In the genomic region with DNA sequence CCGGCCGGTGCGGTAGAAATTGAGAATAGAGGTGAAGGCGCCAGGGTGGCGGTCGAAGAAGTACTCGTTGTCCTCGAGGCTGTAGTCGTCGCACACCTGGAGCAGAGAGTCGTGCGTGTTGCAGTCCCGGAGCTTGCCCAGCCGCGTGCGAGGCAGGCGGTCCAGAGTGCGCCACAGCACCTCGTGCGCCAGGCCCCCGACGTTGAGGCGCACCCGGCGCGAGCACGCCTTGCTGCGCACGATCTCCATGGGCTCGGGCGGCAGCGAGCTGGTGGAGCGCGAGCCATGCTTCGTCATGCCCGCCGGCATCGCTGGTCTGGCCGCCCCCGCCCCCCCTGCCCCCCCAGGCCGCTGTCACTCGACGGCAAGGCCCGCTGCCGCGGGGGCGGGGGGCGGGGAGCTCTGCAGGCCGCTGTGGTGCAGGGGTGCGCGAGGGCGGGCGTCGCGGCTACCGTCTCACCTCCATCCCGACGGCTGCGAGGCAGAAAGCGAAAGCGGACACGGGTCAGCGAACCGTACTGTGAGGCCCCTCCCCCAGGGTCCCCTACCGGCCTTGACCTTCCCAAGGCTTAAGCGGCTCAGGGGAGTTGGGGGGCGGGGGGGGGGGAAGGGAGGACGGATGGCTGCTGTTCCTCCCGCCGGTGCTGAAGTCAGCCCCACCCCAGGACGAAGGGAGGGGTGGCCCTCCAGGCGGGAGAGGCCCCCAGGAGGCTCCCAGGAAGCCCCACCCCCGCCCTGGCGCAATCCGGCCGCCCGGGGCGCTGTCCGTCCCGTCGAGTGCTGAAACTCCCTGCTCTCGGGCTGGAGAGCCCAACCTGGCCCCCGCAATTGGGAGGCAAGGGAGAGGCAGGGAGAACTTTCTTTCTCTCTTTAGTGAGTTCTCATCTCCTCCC, we compare ENCODE assay signal across 8 mouse cellular contexts. TPM values are rescaled to one million over a fixed set of nuclear protein-coding genes. Genes with fewer than 3 reads are reported as not detected.
DNase-seq lines count a peak whose midpoint lies in the region; ATAC-seq lines count a peak whose summit lies in the region.

No protein-coding gene starts in this region.

- no peak overlapping the region for H3K27ac ChIP-seq in liver, embryonic 16.5 days (ENCODE audit: low read length)
- H3K27ac ChIP-seq in neural tube, embryonic 13.5 days (replicated peaks), result no peak overlapping the region

- no peaks in the 10 kb centered on the region for H3K36me3 ChIP-seq in liver, embryonic 16.5 days (ENCODE audit: control insufficient read depth, insufficient read depth)
- no peaks in the 10 kb centered on the region for H3K36me3 ChIP-seq in neural tube, embryonic 13.5 days

- H3K9me3 ChIP-seq in liver, embryonic 16.5 days (replicated peaks; ENCODE audit: control insufficient read depth, low read length), result no peaks in the 10 kb centered on the region
- H3K9me3 ChIP-seq in neural tube, embryonic 13.5 days, result no peaks in the 10 kb centered on the region

- WGBS in liver, embryonic 16.5 days (ENCODE audit: insufficient replicate concordance), result 13% methylated on average over 78 of the region's 83 CpGs
- WGBS in neural tube, embryonic 13.5 days, result 12% methylated on average over 68 of the region's 83 CpGs

- peak overlapping the region; percentile 59 for H3K4me3 ChIP-seq in liver, embryonic 16.5 days (ENCODE audit: low read depth, low read length)
- peak overlapping the region; percentile 61 for H3K4me3 ChIP-seq in neural tube, embryonic 13.5 days

- peak; percentile 21 for DNase-seq in cerebellum, adult 11-12 months
- no peak for DNase-seq in cerebellum, adult 11 months
- DNase-seq in c-Kit-positive CD71-positive TER-119-negative erythroid progenitor cells, embryonic 14.5 days (ENCODE audit: low read depth), result peak; percentile 41
- peak; percentile 83 for DNase-seq in gastrocnemius, postnatal 25 days
- DNase-seq in induced T-regulatory cell, adult 2 months (ENCODE audit: low read depth), result peak; percentile 65
- DNase-seq in thymus, adult 18-20 months, result peak; percentile 13 to 22

- H3K27me3 ChIP-seq in liver, embryonic 16.5 days (ENCODE audit: control insufficient read depth, insufficient read depth, low read depth, low read length), result peaks cover 59% of the 10 kb centered on the region
- peaks cover 50% of the 10 kb centered on the region for H3K27me3 ChIP-seq in neural tube, embryonic 13.5 days

- H3K9ac ChIP-seq in liver, embryonic 16.5 days (ENCODE audit: low read depth, low read length), result no peak overlapping the region
- H3K9ac ChIP-seq in neural tube, embryonic 13.5 days, result peak overlapping the region; percentile 75; the same call in 1 of the 2 replicates

- H3K4me1 ChIP-seq in liver, embryonic 16.5 days (ENCODE audit: control insufficient read depth, low read depth, low read length), result peaks cover 3% of the 10 kb centered on the region
- H3K4me1 ChIP-seq in neural tube, embryonic 13.5 days (replicated peaks), result peaks cover 42% of the 10 kb centered on the region

- H3K4me2 ChIP-seq in liver, embryonic 16.5 days (ENCODE audit: low read depth, low read length), result peak overlapping the region; percentile 61
- H3K4me2 ChIP-seq in neural tube, embryonic 13.5 days, result peak overlapping the region; percentile 67

- peak; percentile 68 for ATAC-seq in liver, embryonic 16.5 days (ENCODE audit: low read depth)
- ATAC-seq in neural tube, embryonic 13.5 days (ENCODE audit: low read depth), result no peak

RNA-seq across cellular contexts. Expression of gene Kcnb1, which starts 1.4 kb away (rescaled TPM):
- 10 to 100 TPM; 22.1 to 27.4 TPM for total RNA-seq in gastrocnemius, postnatal 25 days (2021)
- polyA plus RNA-seq in liver, embryonic 16.5 days (2015; fragmentation: Nextera tagmentation; extraction: Ambion mirVana), result 0.14 and 0.16 TPM in 2 replicates
- polyA plus RNA-seq in neural tube, embryonic 13.5 days (2015; fragmentation: Nextera tagmentation; extraction: Ambion mirVana), result 2.2 and 3.1 TPM in 2 replicates

RNA-seq across cellular contexts. Expression of gene Ptgis, which starts 51.8 kb away (rescaled TPM):
- total RNA-seq in gastrocnemius, postnatal 25 days (2021), result 1 to 10 TPM; 4.2 to 5.5 TPM
- 0.71 and 1.2 TPM in 2 replicates for polyA plus RNA-seq in liver, embryonic 16.5 days (2015; fragmentation: Nextera tagmentation; extraction: Ambion mirVana)
- 5.6 and 6.5 TPM in 2 replicates for polyA plus RNA-seq in neural tube, embryonic 13.5 days (2015; fragmentation: Nextera tagmentation; extraction: Ambion mirVana)
